Mouse (Mus musculus): ENCODE measurements around the gene Zbtb8b.
"Not testable (repeated sequence)": the region's sequence is repeated elsewhere in the genome, so short reads cannot be mapped to it uniquely, and the experiment has no call there.

Zbtb8b gene

DNA sequence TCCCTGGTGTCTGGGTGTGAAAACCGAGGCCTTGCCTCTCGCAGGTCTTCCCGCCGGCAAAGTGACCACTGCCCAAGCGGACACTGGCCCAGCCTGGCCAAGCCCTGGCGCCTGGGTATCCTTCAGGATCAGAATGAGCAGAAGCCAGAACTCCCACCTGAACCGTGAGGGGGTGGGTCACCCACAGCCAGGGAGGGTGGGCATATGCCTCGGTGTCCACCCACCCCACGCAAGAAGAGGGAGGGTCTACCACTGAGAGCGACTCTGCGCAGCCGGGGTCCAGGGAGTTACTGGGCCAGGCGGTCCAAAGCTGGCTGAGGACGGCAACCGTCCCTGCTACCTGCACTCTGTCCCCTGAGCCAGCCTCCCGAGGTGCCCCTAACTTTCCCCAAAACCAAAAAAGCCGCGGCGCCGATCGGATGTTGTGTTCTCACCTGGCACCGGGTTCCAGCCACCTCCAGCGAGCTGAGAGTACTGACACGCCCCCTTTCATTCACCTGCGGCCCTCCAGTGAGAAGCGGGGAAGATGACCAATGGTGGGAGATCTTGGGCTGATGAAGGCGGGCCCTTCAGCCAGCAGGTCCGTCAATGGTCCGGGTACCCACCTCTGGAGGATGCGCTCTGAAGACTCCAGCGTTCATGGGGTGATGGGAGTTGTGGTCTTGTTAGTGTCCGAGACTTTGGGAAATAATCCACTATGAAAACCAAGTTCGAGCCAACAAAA lies at the start of gene Zbtb8b:
TSS of gene Zbtb8b (minus strand) at position 514 of the 724 bp plus-strand sequence.
- DNase-seq (ENCODE audit: low read depth, low spot score) = peak; percentile 43

DNA sequence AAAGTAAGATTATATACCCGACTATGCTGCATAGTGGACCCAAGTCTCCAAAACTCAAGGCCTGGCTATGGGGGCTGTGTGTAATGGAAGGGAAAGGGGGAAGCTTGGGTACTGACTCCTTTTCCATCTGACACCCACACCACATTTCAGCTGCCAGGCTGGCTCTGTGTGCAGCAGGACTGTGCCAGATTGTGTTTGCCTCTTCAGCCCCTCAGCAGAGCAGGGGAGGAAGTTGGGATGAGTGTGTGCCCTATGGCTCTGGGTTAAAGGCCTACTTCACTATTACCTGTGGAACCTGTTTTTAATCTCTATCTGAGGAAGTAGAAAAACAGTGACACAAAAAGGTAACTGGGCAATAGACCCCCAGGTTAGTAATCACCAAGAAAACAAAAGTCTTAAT lies 40.4 kb upstream of the Zbtb8b start:
- DNase-seq (ENCODE audit: low read depth, low spot score) = no peak

DNA sequence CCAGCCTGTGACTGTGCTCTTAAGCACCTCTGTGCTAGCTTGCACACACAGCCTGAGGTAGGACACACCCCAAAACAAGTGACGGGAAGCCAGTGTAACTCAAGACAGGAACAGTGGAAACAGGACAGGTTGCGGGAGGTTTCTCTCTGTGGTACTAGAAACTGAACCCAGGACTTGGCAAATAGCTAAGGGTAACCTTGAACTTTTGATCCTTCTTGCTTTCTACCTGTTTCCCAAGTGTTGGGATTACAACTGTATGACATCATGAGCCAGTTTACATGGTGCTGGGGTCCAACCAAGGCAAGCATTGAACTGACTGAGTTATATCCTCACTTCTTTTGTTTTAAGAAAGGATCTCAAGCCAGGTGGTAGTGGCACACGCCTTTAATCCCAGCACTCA lies 39.2 kb upstream of the Zbtb8b start:
- DNase-seq (ENCODE audit: low read depth, low spot score) = no peak

DNA sequence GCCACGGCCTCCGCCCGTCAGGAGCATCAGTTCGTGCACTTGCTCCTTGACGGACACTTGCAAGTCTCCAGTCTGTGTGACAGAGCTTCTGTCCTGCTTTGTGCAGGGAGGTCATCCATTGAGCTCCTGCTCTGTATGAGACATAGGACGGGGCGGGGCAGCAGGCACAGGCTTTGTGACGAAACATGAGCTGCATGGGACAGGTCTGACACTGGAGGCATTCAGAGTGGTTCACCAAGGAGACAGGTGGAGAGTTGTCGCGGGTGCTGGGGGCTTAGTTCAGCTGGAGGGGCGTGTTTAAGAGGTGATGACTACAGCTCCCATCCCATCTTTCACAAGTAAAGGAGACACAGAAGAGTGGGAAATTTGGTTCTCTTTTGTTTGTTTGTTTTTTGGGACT lies 35.4 kb upstream of the Zbtb8b start:
- DNase-seq (ENCODE audit: low read depth, low spot score) = no peak

DNA sequence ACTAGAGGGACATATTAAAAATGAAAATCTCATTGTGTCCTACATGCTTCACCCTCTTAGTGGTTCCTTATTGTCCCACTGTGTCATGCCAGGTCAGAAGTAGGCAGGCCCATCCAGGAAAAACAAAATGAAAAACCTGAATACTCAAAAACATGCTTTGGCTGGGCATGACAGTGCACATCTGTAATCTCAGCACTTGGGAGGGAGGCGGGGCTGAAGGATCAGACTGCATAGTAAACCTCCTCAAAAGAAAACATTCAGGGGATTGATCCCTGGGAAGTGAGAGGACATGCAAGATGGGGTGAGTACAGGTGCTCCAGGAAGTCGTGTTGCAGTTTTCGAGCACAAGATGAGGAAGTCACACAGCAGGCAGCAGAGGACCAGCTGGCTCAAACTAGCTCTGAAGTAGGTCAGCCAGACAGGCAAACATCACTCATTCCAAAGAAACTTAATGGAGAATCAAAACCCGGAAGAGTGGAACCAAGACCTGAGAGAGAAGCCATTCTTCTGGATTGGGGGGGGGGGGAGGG lies 23.7 kb upstream of the Zbtb8b start:
- DNase-seq (ENCODE audit: low read depth, low spot score) = no peak

DNA sequence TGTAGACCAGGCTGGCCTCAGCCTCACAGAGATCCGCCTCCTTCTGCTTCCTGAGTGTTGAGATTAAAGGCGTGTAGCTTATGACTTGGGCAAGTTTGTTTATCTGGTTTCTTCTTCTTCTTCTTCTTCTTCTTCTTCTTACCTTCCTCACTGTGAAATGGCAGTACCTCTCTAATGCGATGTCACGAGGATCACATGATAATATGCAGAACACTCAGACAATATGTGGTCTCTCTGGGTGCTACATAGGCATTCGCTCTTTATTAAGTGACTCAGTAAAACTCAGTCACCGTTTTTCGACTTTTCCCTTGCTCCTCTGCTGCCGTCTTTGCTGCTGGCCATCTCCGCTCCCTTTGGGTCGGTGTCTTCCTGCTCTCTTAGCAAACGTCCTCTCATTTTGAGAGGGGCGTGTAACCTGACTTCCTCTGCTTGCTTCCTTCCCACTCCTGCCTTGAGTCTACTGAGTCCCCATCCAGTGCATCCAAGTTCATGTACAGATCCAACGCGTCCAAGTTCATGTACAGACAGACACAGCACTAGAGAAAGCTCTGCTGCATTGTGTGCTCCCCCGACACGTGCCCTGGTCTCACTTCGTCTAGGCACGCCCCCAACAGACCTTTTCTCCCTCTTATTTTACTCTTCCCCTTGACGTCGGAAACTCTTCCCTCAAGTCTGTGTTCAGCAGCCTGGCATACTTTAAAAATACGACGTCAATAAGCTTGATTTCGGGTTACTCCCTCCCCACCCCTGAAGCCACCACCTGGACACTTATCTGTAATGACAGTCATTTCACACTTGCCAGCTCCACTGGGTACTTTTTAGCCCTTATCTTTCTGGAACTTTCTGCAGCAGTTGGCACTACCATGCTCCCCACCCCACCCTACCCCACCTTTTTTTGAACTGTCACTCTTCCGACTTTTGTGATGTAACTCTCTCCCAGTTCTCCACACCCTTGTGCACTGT lies 22.7 kb upstream of the Zbtb8b start:
- no peak for DNase-seq (ENCODE audit: low read depth, low spot score)

DNA sequence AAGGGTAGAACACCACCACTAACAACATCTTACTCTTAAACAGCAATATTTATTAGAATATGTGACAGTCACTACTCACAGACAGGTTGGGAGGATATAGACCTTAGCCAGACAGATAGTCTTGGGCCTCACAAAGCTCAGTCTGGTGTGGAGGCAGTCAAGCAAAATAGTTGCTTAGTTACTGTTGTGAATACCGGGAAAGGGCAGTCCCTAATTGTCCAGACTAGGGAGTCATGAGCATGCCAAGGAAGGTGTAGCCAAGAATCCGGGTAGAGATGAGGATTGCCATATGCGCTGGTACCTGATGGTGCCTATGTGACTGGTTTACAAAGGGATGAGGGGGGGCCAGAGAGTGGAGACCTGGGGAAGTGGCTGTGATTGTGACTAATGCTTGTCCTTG lies 21.5 kb upstream of the Zbtb8b start:
- no peak for DNase-seq (ENCODE audit: low read depth, low spot score)

DNA sequence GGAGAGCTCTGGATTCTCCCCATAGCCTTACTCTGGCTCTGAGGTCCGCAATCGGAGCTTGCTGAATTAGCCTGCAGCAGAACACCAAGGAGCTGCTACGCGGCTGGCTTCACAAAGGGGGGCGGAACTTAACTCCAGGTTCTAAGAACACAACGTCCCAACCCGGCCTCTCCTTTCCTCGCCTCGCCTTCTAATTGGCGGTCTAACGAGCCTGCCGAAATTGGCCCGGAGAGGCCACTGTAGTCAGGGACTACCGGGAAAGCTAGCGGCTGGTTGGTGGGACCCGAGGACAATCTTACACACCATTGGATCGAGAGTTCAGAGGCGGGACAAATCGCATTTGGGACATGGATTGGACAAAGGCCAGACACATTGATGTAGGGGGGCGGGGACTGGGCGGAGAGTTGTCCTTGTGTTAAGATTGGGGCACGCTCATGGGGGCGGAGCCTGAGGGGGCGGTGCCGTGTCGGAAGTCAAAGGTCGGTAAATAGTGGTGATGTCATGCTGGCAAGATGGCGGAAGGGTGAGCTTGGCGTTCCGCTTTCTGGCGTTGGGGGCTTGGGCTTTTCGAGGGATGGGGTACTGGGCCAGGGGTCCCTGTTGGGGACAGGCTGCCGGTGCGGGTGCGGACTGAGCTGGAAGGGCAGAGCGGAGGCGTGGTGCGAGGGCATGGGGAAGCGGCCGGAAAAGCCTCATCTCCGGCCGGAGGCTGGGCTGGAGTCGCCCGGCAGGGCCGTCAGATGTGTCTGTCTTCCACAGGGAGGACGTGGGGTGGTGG lies 20.7 kb upstream of the Zbtb8b start, which contains the start of gene Bsdc1:
TSS of gene Bsdc1 (plus strand) at position 399 of the 778 bp plus-strand sequence.
- DNase-seq (ENCODE audit: low read depth, low spot score) = peak; percentile 100

DNA sequence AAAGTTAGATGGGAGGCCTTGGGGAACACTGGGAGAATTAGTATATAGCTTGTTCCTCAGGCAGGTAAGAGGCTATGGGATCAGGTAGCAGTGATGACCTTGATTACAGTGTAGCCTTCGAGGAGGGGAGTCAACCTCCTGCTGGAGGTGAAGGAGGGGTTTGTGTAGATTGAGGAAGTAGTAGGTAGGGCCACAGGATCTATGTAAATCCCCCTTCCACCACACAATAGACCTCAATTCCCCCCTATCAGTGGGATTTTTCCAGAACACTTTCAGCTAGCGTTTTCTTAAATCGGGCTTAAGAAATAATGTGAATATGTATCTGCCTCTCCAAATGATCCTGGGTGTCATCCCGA lies 20.2 kb upstream of the Zbtb8b start:
- DNase-seq (ENCODE audit: low read depth, low spot score) = no peak

DNA sequence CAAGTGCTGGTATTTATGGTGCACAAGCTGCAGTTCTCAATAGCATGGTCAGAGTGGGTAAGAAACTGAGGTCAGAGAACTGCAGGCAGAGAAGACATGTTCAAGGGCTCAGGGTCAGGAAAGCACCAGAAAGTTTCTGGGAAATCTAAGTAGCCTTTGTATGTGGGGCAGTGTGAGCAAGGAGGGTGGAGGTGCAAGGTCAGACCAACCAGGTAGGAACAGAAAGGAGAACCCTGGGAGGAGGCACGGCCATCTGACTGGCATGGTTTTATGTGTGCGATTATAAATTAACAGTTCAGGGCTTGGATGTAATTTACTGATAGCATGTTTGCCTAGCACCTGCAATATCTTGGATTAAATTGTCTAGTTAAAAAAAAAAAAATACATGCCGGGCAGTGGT lies 19.1 kb upstream of the Zbtb8b start:
- no peak for DNase-seq (ENCODE audit: low read depth, low spot score)

DNA sequence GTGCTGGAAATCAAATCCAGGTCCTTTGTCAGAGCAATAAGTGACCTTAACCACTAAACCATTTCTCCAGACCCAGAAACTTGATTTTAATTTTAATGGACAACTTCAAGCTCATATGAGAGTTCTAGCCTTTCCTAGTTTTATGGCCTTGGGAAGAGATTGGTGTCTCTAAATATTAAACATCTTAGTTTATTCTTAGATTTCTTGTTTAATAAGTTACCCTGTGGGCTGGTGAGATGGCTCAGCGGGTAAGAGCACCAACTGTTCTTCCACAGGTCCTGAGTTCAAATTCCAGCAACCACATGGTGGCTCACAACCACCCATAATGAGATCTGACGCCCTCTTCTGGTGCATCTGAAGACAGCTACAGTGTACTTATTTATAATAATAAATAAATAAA lies 16.7 kb upstream of the Zbtb8b start:
- DNase-seq (ENCODE audit: low read depth, low spot score) = not testable (repeated sequence)

DNA sequence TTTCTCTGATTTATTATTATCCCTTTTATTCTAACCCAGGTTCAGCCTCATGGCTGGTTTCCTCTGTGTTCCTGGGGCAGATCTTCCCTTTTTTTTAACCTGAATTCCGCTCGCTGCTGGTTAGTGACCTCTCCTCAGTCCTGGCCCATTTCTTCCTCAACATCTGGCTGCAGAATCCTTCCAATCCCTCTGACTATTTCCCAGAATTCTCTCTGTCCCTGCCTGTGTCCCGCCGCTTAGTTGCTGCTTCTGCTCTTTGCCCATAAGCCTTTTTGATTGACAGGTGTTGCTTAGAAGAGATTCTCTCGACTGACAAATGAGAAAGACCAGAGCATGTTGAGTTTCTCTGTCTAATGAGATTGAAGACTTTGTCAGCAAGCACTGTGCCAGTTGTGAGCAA lies 15.5 kb upstream of the Zbtb8b start:
- DNase-seq (ENCODE audit: low read depth, low spot score) = peak; percentile 32

DNA sequence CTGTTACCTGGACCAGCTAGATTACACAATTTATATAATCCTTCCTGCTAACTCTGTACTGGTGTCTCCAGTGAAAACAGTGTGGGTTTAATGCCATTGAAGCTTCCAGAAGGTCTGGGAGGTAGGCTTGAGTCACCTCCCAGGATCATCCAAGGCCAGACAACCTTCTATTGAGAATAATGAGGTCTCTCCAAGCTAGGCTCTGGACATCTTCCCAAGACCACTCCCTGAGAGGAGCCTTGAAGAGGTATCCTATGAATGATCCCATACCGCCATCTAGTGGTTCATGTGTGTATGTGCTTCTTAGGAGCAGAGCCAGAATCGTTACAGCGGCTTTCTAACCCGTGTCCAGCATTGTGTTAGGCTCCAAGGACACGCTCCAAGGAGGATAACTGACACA lies 14.6 kb upstream of the Zbtb8b start:
- DNase-seq (ENCODE audit: low read depth, low spot score) = peak; percentile 82

DNA sequence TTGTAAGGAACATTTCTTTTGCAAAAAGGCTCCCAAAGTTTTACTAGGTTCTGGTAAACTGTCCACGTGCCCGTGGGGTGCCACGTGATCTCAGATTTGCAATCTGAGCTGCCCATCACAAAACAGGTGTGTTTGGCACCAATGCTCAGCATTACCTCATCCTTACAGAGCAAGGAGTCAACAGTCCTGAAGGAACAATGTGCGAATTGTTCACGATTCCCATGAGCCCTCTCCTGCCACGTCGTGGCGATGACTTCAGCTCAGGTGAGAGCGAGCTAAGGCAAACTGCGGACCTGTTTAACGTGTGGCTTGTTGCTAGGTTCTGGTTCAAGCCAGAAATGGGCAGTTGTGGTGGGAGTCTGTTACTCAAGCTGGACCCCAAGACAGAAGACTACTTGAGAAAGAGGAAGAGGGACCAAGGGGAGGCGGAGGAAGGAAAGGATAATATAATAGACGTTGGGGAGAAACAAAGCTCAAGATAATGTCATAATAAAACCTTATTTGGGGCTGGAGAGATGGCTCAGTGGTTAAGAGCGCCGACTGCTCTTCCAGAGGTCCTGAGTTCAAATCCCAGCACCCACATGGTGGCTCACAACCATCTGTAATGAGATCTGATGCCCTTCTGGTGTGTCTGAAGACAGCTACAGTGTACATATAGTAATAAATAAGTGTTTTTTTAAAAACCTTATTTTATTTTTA lies 11.0 kb upstream of the Zbtb8b start:
- DNase-seq (ENCODE audit: low read depth, low spot score) = no peak

DNA sequence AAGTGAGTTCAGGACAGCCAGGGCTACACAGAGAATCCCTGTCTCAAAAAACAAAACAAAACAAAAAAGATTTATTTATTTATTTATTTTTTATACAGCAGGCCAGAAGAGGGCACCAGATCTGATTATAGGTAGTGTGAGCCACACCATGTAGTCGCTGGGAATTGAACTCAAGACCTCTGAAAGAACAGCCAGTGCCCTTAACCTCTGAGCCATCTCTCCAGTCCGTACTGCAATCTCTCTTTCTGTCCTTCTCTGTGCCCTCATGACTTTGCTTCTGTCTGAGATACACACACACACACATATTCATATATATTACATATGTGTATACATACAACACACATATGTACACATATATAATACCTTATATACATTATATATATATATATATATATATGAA lies 10.2 kb upstream of the Zbtb8b start:
- no peak for DNase-seq (ENCODE audit: low read depth, low spot score)

DNA sequence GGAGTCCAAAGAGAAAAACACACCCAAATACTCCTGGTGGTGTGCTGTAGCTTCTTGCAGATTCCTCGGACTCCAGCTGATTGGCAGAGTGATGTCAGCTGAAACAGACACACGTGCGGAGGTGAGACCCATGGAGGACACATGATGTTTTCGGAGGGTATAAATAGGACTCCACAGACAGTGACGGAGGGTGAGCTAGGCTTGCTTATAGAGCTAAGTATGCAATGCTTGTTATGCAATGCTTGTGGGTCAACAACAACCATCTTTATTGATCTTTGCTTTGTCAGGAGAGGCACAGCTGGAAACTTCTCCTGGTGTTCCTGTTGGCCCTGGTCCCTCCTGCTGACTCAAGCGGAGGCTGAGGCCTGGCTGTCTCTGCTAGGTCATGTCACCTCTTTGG lies 8.1 kb upstream of the Zbtb8b start:
- no peak for DNase-seq (ENCODE audit: low read depth, low spot score)

DNA sequence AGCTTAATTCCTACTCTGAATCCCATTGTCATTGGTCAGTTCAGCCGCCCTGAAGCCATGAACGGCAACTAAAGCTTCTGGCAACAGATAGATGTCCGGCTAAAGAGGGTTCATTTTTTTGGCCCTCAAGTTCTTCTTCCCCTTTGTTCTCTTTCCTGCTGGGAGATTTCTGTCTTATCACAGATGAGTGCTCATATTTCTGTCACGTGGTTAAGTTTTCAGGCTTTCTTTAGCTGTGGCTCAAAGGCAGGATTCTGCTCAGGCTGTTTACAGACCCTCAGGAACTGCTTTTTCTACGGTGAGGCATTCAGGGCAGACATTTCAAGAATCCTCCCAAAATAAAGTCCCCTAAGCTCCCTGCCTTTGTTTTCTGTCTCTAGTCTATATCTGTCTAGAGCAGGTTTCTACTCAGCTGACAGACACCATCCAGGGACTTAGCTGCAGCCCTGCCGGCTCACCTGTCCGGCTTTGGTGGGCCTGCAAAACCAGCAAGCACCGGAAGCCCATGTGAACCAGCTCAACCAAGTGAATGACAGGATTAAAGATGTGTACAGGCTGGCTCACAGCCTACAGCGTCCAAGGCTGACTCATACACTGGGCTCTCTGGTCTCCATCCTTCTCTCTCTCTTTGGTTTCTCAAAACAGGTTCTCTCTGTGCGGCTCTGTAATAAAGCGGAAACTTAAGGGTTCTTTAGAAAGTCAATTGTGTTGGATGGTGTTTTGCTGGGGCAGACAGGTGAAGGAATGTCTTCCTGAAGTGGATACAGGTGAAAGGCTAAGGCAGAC lies 7.3 kb upstream of the Zbtb8b start:
- DNase-seq (ENCODE audit: low read depth, low spot score) = no peak

DNA sequence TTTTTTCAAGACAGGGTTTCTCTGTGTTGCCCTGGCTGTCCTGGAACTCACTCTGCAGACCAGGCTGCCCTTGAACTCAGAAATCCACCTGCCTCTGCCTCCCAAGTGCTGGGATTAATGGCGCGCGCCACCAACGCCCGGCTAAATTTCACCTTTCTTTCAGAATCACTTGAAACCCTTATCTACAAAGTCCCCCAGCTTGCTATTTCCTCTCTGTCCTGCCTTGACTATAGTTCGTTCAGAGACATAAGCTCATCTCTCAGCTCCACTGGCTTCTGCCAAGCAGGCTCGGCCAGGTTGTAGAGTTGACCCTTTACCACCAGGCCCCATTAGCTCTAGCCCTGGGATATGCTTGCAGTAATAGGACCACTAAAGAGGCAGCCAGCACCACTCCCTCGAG lies 6.7 kb upstream of the Zbtb8b start:
- DNase-seq (ENCODE audit: low read depth, low spot score) = no peak

DNA sequence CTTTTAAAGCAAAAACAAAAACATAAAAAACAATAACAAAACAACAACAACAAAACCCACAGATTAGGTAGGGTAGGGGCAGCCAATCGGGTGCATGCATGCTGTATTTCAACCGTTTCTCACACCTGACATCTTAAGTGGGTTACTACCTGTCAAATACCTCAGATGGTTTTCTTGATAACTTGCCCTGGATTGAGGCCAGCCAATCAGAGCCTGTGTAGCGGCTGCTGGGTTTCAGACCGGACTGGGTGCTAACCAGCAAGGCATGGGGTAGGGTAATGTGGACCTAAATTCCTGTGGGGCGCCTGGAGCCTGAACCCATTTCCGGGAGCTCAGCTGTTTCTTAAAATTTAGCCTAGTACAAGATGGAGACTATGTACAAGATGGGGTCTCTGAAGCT lies 492 bp upstream of the Zbtb8b start:
- DNase-seq (ENCODE audit: low read depth, low spot score) = no peak

DNA sequence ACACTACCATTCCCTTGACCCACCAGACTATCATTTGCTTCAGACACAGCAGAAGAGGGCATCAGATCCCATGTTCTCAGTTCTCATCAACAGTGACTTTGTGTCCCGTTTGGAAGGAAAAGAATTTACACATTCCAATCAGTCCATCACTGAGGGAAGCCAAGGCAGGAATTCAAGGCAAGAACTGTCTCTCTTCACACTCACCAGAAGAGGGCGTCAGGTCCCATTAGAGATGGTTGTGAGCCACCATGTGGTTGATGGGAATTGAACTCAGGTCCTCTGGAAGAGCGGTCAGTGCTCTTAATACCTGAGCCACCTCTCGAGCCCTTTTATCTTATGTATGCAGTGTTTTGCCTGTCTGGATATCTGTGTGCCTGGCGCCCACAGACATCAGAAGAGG lies 22.3 kb downstream of the Zbtb8b start:
- no peak for DNase-seq (ENCODE audit: low read depth, low spot score)
